Mouse (Mus musculus) stomach, embryonic 15.5 days (tissue): ENCODE results near the gene Gas2l1. TPM values are rescaled to one million over a fixed set of nuclear protein-coding genes. Genes with fewer than 3 reads are reported as not detected.

Experiments used
- ATAC-seq: fragments of 200-750 bp; cut with Nextera tagmentation; 2 replicates; pipeline ENCODE4 v1.8.0; 2017; ENCODE audit warnings: low read depth, moderate number of reproducible peaks, moderate TSS enrichment; ENCODE audit not compliant: insufficient read depth, low FRiP score
- H3K27ac ChIP-seq: fragments of 300-500 bp; sonication (generic); 2 replicates; pipeline ENCODE4 v1.5.1; 2015; ENCODE audit warnings: mild to moderate bottlenecking, inconsistent platforms
- H3K27me3 ChIP-seq: fragments of 300-500 bp; sonication (generic); replicated peaks from 2 replicates; pipeline ENCODE4 v1.6.1; 2015; ENCODE audit warnings: inconsistent platforms
- H3K36me3 ChIP-seq: fragments of 300-500 bp; sonication (generic); 2 replicates; pipeline ENCODE4 v1.6.1; 2015; ENCODE audit warnings: inconsistent platforms
- H3K4me1 ChIP-seq: fragments of 300-500 bp; sonication (generic); 2 replicates; pipeline ENCODE4 v1.6.1; 2015; ENCODE audit warnings: inconsistent platforms
- H3K4me2 ChIP-seq: fragments of 300-500 bp; sonication (generic); 2 replicates; pipeline ENCODE4 v1.6.1; 2015; ENCODE audit warnings: mild to moderate bottlenecking, inconsistent platforms
- H3K4me3 ChIP-seq: fragments of 300-500 bp; sonication (generic); replicated peaks from 2 replicates; pipeline ENCODE4 v1.5.1; 2015; ENCODE audit warnings: inconsistent platforms
- H3K9ac ChIP-seq: fragments of 300-500 bp; sonication (generic); 2 replicates; pipeline ENCODE4 v1.6.1; 2015; ENCODE audit warnings: inconsistent platforms
- H3K9me3 ChIP-seq: fragments of 300-500 bp; sonication (generic); 2 replicates; pipeline ENCODE4 v1.6.1; 2016; ENCODE audit warnings: inconsistent platforms
- WGBS: fragments of 180-500 bp; shearing (Covaris S2); methylation state at CpG from one replicate; pipeline ENCODE4 v1.1.7; 2015; 5-methylcytosine and 5-hydroxymethylcytosine counted together
- polyA plus RNA-seq: library from polyadenylated mRNA; unstranded; fragments of >200 nt; fragmentation: Nextera tagmentation; extraction: Ambion mirVana; gene quantifications from 2 replicates; pipeline ENCODE4 v1.2.1, GENCODE M21; 2015

Gene Gas2l1
- polyA plus RNA-seq, 1 experiment from 2014 or later: 26.3 TPM

GRCm38 (mm10) chr11:5055945-5056938, 8.9 kb downstream of the Gas2l1 start:
- Histone ChIP-seq H3K27me3 (peaks cover 54% of the 10 kb centered on the region), H3K9me3 (no peaks in the 10 kb centered on the region), H3K27ac (no peak overlapping the region), H3K4me2 (no peak overlapping the region), H3K4me3 (no peak overlapping the region), H3K36me3 (no peaks in the 10 kb centered on the region), H3K4me1 (peaks cover 36% of the 10 kb centered on the region), H3K9ac (no peak overlapping the region)
- no peak for ATAC-seq
- WGBS: 47% methylated on average over 23 of the region's 23 CpGs

GRCm38 (mm10) chr11:5054874-5055273, 10.3 kb downstream of the Gas2l1 start:
- no peak overlapping the region for H3K27ac ChIP-seq
- H3K4me2 ChIP-seq: no peak overlapping the region
- H3K9ac ChIP-seq: no peak overlapping the region
- 52% methylated on average over 6 of the region's 6 CpGs for WGBS
- H3K9me3 ChIP-seq: no peaks in the 10 kb centered on the region
- H3K4me3 ChIP-seq: no peak overlapping the region
- no peak for ATAC-seq
- H3K4me1 ChIP-seq: peaks cover 30% of the 10 kb centered on the region
- peaks cover 40% of the 10 kb centered on the region for H3K27me3 ChIP-seq
- no peaks in the 10 kb centered on the region for H3K36me3 ChIP-seq

- peaks cover 24% of the 10 kb centered on the region for H3K4me1 ChIP-seq
- no peak overlapping the region for H3K4me2 ChIP-seq
- peaks cover 33% of the 10 kb centered on the region for H3K27me3 ChIP-seq
- no peak overlapping the region for H3K9ac ChIP-seq
- H3K27ac ChIP-seq: no peak overlapping the region
- 78% methylated on average over 14 of the region's 14 CpGs for WGBS
- H3K4me3 ChIP-seq: no peak overlapping the region
- H3K36me3 ChIP-seq: no peaks in the 10 kb centered on the region
- H3K9me3 ChIP-seq: no peaks in the 10 kb centered on the region
- ATAC-seq: no peak
Observed at GRCm38 (mm10) chr11:5054151-5054550, 11.0 kb downstream of the Gas2l1 start.

GRCm38 (mm10) chr11:5052200-5052854, 12.8 kb downstream of the Gas2l1 start:
- Histone ChIP-seq H3K4me2 (no peak overlapping the region), H3K9ac (no peak overlapping the region), H3K9me3 (no peaks in the 10 kb centered on the region), H3K27me3 (peaks cover 17% of the 10 kb centered on the region), H3K4me3 (no peak overlapping the region), H3K27ac (no peak overlapping the region), H3K4me1 (peaks cover 11% of the 10 kb centered on the region; the same call in 1 of the 2 replicates), H3K36me3 (no peaks in the 10 kb centered on the region)
- ATAC-seq: no peak
- WGBS: 68% methylated on average over 10 of the region's 10 CpGs

GRCm38 (mm10) chr11:5051629-5052028, 13.5 kb downstream of the Gas2l1 start:
- Histone ChIP-seq H3K9ac (no peak overlapping the region), H3K9me3 (no peaks in the 10 kb centered on the region), H3K36me3 (no peaks in the 10 kb centered on the region), H3K4me1 (peaks cover 8% of the 10 kb centered on the region; the same call in 1 of the 2 replicates), H3K4me3 (no peak overlapping the region), H3K4me2 (no peak overlapping the region), H3K27ac (no peak overlapping the region), H3K27me3 (peaks cover 10% of the 10 kb centered on the region)
- ATAC-seq: no peak
- WGBS: 85% methylated on average over 10 of the region's 10 CpGs

GRCm38 (mm10) chr11:5046321-5046926, 18.7 kb downstream of the Gas2l1 start:
- Histone ChIP-seq H3K4me2 (no peak overlapping the region), H3K9me3 (no peaks in the 10 kb centered on the region), H3K9ac (no peak overlapping the region), H3K36me3 (no peaks in the 10 kb centered on the region), H3K27me3 (no peaks in the 10 kb centered on the region), H3K27ac (no peak overlapping the region), H3K4me3 (no peak overlapping the region), H3K4me1 (no peaks in the 10 kb centered on the region)
- 46% methylated on average over 12 of the region's 12 CpGs for WGBS
- 0 out of 2 replicates have a peak, but pooled peaks have one; percentile 35 for ATAC-seq

- Histone ChIP-seq H3K4me1 (no peaks in the 10 kb centered on the region), H3K4me2 (no peak overlapping the region), H3K9ac (no peak overlapping the region), H3K9me3 (no peaks in the 10 kb centered on the region), H3K4me3 (no peak overlapping the region), H3K27me3 (no peaks in the 10 kb centered on the region), H3K36me3 (peaks cover 6% of the 10 kb centered on the region; the same call in 1 of the 2 replicates), H3K27ac (no peak overlapping the region)
- 85% methylated on average over 8 of the region's 8 CpGs for WGBS
- no peak for ATAC-seq
Observed at GRCm38 (mm10) chr11:5042645-5043381, 22.3 kb downstream of the Gas2l1 start.

- Histone ChIP-seq H3K9ac (no peak overlapping the region), H3K9me3 (no peaks in the 10 kb centered on the region), H3K36me3 (peaks cover 12% of the 10 kb centered on the region; the same call in 1 of the 2 replicates), H3K27me3 (no peaks in the 10 kb centered on the region), H3K4me1 (no peaks in the 10 kb centered on the region), H3K4me2 (no peak overlapping the region), H3K27ac (no peak overlapping the region), H3K4me3 (no peak overlapping the region)
- 71% methylated on average over 18 of the region's 18 CpGs for WGBS
- ATAC-seq: no peak
Observed at GRCm38 (mm10) chr11:5041144-5041780, 23.9 kb downstream of the Gas2l1 start.

- no peaks in the 10 kb centered on the region for H3K9me3 ChIP-seq
- no peak overlapping the region for H3K27ac ChIP-seq
- no peaks in the 10 kb centered on the region for H3K27me3 ChIP-seq
Observed at GRCm38 (mm10) chr11:5040585-5040984, 24.5 kb downstream of the Gas2l1 start.

GRCm38 (mm10) chr11:5037146-5037854, 27.8 kb downstream of the Gas2l1 start:
- Histone ChIP-seq H3K4me3 (no peak overlapping the region), H3K9me3 (no peaks in the 10 kb centered on the region), H3K27me3 (no peaks in the 10 kb centered on the region), H3K27ac (no peak overlapping the region), H3K4me2 (no peak overlapping the region), H3K9ac (no peak overlapping the region), H3K4me1 (no peaks in the 10 kb centered on the region), H3K36me3 (peaks cover 35% of the 10 kb centered on the region)
- ATAC-seq: no peak
- 79% methylated on average over 8 of the region's 8 CpGs for WGBS

More at GRCm38 (mm10) chr11:5040585-5040984, 24.5 kb downstream of the Gas2l1 start:
- Histone ChIP-seq H3K4me3 (no peak overlapping the region), H3K4me2 (no peak overlapping the region), H3K36me3 (peaks cover 14% of the 10 kb centered on the region), H3K9ac (no peak overlapping the region), H3K4me1 (no peaks in the 10 kb centered on the region)
- 95% methylated on average over 5 of the region's 5 CpGs for WGBS
- ATAC-seq: no peak
